Mouse (Mus musculus) testis, adult 10 weeks (tissue): ENCODE results near the gene Olfr980. TPM values are rescaled to one million over a fixed set of nuclear protein-coding genes. Genes with fewer than 3 reads are reported as not detected.

Source experiments
- polyA plus RNA-seq: library from polyadenylated mRNA; stranded (reverse); fragments of 350-450 nt; fragmentation: Illumina TruSeq; extraction: RNeasy Lipid Tissue Mini Kit (QIAGEN cat#74804); gene quantifications from one replicate; pipeline ENCODE4 v1.2.3, GENCODE M21; 2014; ENCODE audit warnings: low read depth, low replicate concordance

Gene Olfr980
- 0.39 TPM for polyA plus RNA-seq

GRCm38 (mm10) chr9:40009482-40009881, at the start of gene Olfr980:
Gene Olfr980 (minus strand): TSS chr9:40009582.

GRCm38 (mm10) chr9:40021164-40021563, 11.8 kb upstream of the Olfr980 start, which contains the start of gene Olfr981:
Gene Olfr981 (plus strand): TSS chr9:40021464.

DNA sequence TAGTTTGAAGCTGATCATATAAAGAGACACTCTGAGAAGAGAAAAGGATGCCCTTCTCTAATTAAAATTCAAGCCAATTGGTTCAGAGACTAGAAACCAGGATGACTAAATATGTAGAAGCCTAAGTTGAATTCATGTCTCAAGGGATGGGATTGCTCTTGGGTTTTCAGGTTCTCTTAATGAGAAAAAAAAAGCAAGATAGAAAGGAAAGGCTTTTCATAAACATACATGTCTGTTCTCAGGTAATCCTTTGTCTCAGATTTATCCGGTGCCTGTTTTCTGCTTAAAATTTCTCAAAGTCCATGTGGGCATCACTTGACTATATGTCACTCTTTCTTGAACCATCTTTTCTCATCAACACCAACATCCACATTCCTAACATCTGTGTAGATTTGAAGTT, 6.0 kb downstream of the Olfr980 start, which contains the start of gene Olfr979:
Gene Olfr979, minus strand, starts transcription at position 101 of the 400 bp plus-strand sequence.

GRCm38 (mm10) chr9:39991813-39992212, 17.6 kb downstream of the Olfr980 start, which contains the start of gene Olfr978:
Gene Olfr978 (plus strand): TSS chr9:39992113.

DNA sequence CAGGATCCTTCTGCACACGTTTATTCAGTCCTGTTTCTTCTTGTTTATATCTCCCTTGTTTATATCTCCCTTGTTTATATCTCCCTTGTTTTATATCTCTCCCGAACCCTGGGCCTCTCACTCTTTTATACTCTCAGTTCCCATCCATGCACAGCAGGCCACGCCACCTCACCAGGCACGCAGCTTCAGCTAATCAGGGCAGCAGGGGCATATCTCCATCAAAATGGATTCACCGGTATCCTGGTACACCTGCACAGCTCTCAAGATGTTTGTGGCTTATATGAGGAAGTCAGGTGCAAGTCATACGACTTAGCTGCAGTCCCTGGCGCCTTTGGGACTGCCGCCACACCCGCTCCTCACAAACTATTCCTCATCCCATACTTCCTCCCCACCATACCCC, 48.3 kb downstream of the Olfr980 start, which contains the start of gene Olfr976:
Gene Olfr976, minus strand, starts transcription at position 101 of the 400 bp plus-strand sequence.

Other genes starting within 250 kb of the Olfr980 start
- gene Olfr968, start 226.3 kb downstream of the Olfr980 start, polyA plus RNA-seq = not detected
- gene Olfr969, start 218.6 kb downstream of the Olfr980 start, polyA plus RNA-seq = not detected
- not detected for gene Olfr970, start 200.7 kb downstream of the Olfr980 start, polyA plus RNA-seq
- gene Olfr971, start 172.7 kb downstream of the Olfr980 start, polyA plus RNA-seq = not detected
- gene Olfr972, start 143.2 kb downstream of the Olfr980 start, polyA plus RNA-seq = not detected
- gene Olfr229, start 102.2 kb downstream of the Olfr980 start, polyA plus RNA-seq = not detected
- not detected for gene Olfr974, start 72.1 kb downstream of the Olfr980 start, polyA plus RNA-seq
- gene Olfr975, start 57.5 kb downstream of the Olfr980 start, polyA plus RNA-seq = 0.29 TPM
- gene Olfr976, start 48.4 kb downstream of the Olfr980 start, polyA plus RNA-seq = 0.43 TPM
- gene Olfr978, start 17.5 kb downstream of the Olfr980 start, polyA plus RNA-seq = not detected
- 0.21 TPM for gene Olfr979, start 6.1 kb downstream of the Olfr980 start, polyA plus RNA-seq
- 0.04 TPM for gene Olfr981, start 11.9 kb upstream of the Olfr980 start, polyA plus RNA-seq
- gene Olfr982, start 64.2 kb upstream of the Olfr980 start, polyA plus RNA-seq = 0.03 TPM
- not detected for gene Olfr983, start 84.0 kb upstream of the Olfr980 start, polyA plus RNA-seq
- not detected for gene Olfr984, start 104.6 kb upstream of the Olfr980 start, polyA plus RNA-seq
- not detected for gene Olfr985, start 120.6 kb upstream of the Olfr980 start, polyA plus RNA-seq
- gene Tmem225, start 138.5 kb upstream of the Olfr980 start, polyA plus RNA-seq = 259 TPM
- gene Olfr986, start 171.3 kb upstream of the Olfr980 start, polyA plus RNA-seq = 0.06 TPM
- gene Zfp202, start 182.7 kb upstream of the Olfr980 start, polyA plus RNA-seq = 12.1 TPM